Mouse (Mus musculus) intestine, embryonic 16.5 days (tissue): ENCODE results near the gene Brip1. TPM values are rescaled to one million over a fixed set of nuclear protein-coding genes. Genes with fewer than 3 reads are reported as not detected.

Experiments used
- ATAC-seq: fragments of 200-750 bp; cut with Nextera tagmentation; 2 replicates; pipeline ENCODE4 v1.8.0; 2017; ENCODE audit warnings: moderate TSS enrichment, moderate library complexity
- H3K27ac ChIP-seq: fragments of 300-500 bp; sonication (generic); 2 replicates; pipeline ENCODE4 v1.5.1; 2014; ENCODE audit warnings: mild to moderate bottlenecking, low read length
- H3K27me3 ChIP-seq: fragments of 300-500 bp; sonication (generic); replicated peaks from 2 replicates; pipeline ENCODE4 v1.6.1; 2014; ENCODE audit warnings: low read length, control low read depth, mixed read lengths; ENCODE audit not compliant: control insufficient read depth, insufficient read depth
- H3K36me3 ChIP-seq: fragments of 300-500 bp; sonication (generic); 2 replicates; pipeline ENCODE4 v1.6.1; 2014; ENCODE audit warnings: low read length, control low read depth; ENCODE audit not compliant: control insufficient read depth, insufficient read depth
- H3K4me1 ChIP-seq: fragments of 300-500 bp; sonication (generic); 2 replicates; pipeline ENCODE4 v1.6.1; 2014; ENCODE audit warnings: low read length, control low read depth, mixed read lengths; ENCODE audit not compliant: control insufficient read depth, insufficient read depth
- H3K4me2 ChIP-seq: fragments of 300-500 bp; sonication (generic); 2 replicates; pipeline ENCODE4 v1.6.1; 2014; ENCODE audit warnings: low read depth, low read length, control low read depth
- H3K4me3 ChIP-seq: fragments of 300-500 bp; sonication (generic); 2 replicates; pipeline ENCODE4 v1.5.1; 2014; ENCODE audit warnings: mild to moderate bottlenecking, low read length
- H3K9ac ChIP-seq: fragments of 300-500 bp; sonication (generic); 2 replicates; pipeline ENCODE4 v1.6.1; 2014; ENCODE audit warnings: low read depth, low read length
- H3K9me3 ChIP-seq: fragments of 300-500 bp; sonication (generic); 2 replicates; pipeline ENCODE4 v1.6.1; 2016; ENCODE audit warnings: low read length, control low read depth; ENCODE audit not compliant: control insufficient read depth
- WGBS: fragments of 180-500 bp; shearing (Covaris S2); extraction: QIAGEN DNeasy Blood & Tissue Kit; methylation state at CpG from one replicate; pipeline ENCODE4 v1.1.7; 2014; 5-methylcytosine and 5-hydroxymethylcytosine counted together
- polyA plus RNA-seq: library from polyadenylated mRNA; unstranded; fragments of >200 nt; fragmentation: Nextera tagmentation; extraction: Ambion mirVana; gene quantifications from 2 replicates; pipeline ENCODE4 v1.2.1, GENCODE M21; 2015

Gene Brip1
- polyA plus RNA-seq, 1 experiment from 2014 or later = 7.5 TPM

DNA sequence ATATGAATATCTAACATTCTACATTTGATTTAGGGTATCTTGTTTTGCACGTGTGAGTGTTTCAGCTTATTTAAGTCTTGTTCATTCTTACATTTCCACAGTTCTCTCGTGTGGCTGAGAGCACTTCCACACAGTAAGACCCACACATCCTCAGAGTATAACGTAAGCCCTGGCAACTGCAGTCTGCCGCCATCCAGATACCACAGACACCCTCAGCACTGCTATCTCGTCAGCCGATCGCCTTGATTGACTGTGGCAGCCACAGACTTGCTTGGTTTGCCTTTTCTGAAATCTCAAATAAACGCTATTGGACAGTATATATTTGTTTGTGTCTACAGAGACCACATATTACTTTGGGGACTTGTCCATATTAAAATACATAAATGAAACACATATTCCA, 123.0 kb downstream of the Brip1 start:
- 89% methylated on average over 8 of the region's 8 CpGs for WGBS
- H3K9me3 ChIP-seq = 0 out of 2 replicates have a peak, but pooled peaks cover 2% of the 10 kb centered on the region
- H3K4me1 ChIP-seq = no peaks in the 10 kb centered on the region
- H3K27me3 ChIP-seq = no peaks in the 10 kb centered on the region
- 0 out of 2 replicates have a peak, but pooled peaks cover 2% of the 10 kb centered on the region for H3K36me3 ChIP-seq
- no peak overlapping the region for H3K9ac ChIP-seq
- H3K27ac ChIP-seq = no peak overlapping the region
- H3K4me2 ChIP-seq = no peak overlapping the region
- ATAC-seq = no peak
- H3K4me3 ChIP-seq = no peak overlapping the region

DNA sequence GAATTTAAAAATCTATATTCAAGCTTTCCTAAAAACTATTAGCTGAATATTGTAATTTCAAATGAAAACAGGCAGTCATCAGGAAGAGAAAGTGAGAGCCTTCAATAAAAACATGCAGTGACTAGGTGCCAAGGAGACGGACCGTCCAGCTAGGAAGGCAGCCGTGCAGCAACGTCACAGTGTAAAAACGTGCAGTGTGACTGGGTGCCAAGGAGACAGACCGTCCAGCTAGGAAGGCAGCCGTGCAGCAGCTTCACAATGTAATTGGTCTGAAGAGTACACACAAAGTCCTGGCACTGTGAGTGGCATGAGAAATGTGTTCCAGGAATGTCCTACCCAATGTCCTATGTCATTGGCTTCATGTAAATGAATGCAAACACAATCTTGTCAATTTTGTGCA, 124.0 kb downstream of the Brip1 start:
- Histone ChIP-seq H3K4me1 (no peaks in the 10 kb centered on the region), H3K27ac (no peak overlapping the region), H3K27me3 (no peaks in the 10 kb centered on the region), H3K36me3 (0 out of 2 replicates have a peak, but pooled peaks cover 2% of the 10 kb centered on the region), H3K4me2 (no peak overlapping the region), H3K4me3 (no peak overlapping the region), H3K9me3 (0 out of 2 replicates have a peak, but pooled peaks cover 2% of the 10 kb centered on the region), H3K9ac (no peak overlapping the region)
- ATAC-seq = no peak
- WGBS = 84% methylated on average over 7 of the region's 7 CpGs

DNA sequence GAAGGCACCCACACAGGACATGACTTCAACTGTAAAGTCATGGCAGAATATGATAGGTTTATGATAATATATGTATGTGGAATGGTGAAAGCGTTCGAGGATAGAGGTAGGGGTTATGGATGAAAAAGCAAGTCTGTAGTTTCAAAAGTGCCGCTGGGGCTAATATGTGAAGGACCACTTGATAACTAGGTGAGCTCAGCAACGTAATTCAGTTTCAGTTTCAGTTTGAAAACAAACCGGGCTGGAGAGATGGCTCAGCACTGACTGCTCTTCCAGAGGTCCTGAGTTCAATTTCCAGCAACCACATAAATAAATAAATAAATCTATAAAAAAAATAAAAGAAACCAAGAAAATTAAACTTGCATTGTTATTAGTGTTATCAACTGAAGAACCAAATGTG, 124.6 kb downstream of the Brip1 start:
- no peak overlapping the region for H3K9ac ChIP-seq
- ATAC-seq = no peak
- no peaks in the 10 kb centered on the region for H3K27me3 ChIP-seq
- no peak overlapping the region for H3K4me3 ChIP-seq
- H3K27ac ChIP-seq = no peak overlapping the region
- H3K4me2 ChIP-seq = no peak overlapping the region
- H3K4me1 ChIP-seq = no peaks in the 10 kb centered on the region
- 93% methylated on average over 5 of the region's 5 CpGs for WGBS
- H3K9me3 ChIP-seq = 0 out of 2 replicates have a peak, but pooled peaks cover 2% of the 10 kb centered on the region
- H3K36me3 ChIP-seq = 0 out of 2 replicates have a peak, but pooled peaks cover 2% of the 10 kb centered on the region

DNA sequence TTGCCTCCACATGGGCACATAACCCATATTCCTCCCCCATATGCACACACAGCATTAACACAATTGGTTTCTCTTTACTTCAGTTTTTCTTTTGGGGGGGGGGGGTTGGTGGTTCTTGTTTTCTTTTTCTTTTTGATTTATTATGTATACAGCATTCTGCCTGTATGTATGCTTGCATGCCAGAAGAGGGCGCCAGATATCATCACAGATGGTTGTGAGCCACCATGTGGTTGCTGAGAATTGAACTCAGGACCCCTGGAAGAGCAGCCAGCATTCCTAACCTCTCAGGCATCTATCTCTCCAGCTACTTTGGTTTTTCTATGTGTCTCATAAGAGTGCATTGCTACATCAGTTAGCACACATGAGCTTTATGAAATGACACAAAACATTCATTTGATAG, 125.6 kb downstream of the Brip1 start:
- Histone ChIP-seq H3K36me3 (0 out of 2 replicates have a peak, but pooled peaks cover 2% of the 10 kb centered on the region), H3K9ac (no peak overlapping the region), H3K27me3 (no peaks in the 10 kb centered on the region), H3K4me3 (no peak overlapping the region), H3K9me3 (0 out of 2 replicates have a peak, but pooled peaks cover 1% of the 10 kb centered on the region), H3K4me2 (no peak overlapping the region), H3K27ac (no peak overlapping the region), H3K4me1 (no peaks in the 10 kb centered on the region)
- no peak for ATAC-seq
- 93% methylated on average over 1 of the region's 1 CpGs for WGBS

DNA sequence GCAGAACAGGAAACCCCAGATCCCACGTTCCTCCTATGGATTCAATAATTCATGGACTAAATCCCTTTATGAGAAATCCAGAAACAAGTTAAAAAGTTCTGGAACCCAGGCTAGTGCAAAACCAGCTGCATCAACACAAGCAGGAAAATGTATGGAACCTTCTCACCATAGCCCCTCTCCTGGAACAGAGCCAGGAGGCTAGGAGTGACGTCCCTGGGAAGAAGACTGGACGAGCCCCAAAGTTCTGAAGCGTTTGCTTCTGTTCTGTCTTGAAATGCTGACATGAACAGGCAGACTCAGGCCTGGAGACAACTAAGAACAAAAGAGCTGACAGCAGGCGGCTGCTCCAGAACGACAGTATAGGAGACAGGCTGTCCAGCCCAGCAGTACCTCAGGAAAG, 132.3 kb downstream of the Brip1 start:
- Histone ChIP-seq H3K4me1 (no peaks in the 10 kb centered on the region), H3K36me3 (no peaks in the 10 kb centered on the region), H3K27ac (no peak overlapping the region), H3K4me2 (no peak overlapping the region), H3K4me3 (no peak overlapping the region), H3K9me3 (no peaks in the 10 kb centered on the region), H3K9ac (no peak overlapping the region), H3K27me3 (no peaks in the 10 kb centered on the region)
- WGBS = 45% methylated on average over 6 of the region's 6 CpGs
- no peak for ATAC-seq

DNA sequence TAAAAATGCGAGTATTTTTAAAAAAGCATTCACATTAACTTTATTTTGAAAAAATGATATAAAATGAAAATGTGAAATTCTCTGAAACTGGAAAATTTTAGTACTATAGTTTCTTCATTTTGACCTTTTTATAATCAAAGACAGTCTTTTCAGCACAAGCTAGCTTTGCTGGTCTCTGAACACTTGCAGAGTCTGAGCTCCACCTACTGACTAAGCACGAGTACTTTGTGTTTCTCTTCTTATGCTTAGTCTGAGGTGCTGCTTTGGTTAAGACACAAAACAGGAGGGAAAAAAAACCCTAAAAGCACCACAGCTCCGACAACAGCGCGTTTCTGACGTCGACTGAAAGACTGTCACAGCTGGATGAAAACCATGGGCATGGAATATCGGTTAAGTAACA, 133.8 kb downstream of the Brip1 start:
- Histone ChIP-seq H3K4me2 (no peak overlapping the region), H3K9ac (no peak overlapping the region), H3K27me3 (no peaks in the 10 kb centered on the region), H3K27ac (no peak overlapping the region), H3K9me3 (no peaks in the 10 kb centered on the region), H3K4me1 (no peaks in the 10 kb centered on the region), H3K36me3 (no peaks in the 10 kb centered on the region), H3K4me3 (no peak overlapping the region)
- no peak for ATAC-seq
- WGBS = 84% methylated on average over 8 of the region's 8 CpGs

DNA sequence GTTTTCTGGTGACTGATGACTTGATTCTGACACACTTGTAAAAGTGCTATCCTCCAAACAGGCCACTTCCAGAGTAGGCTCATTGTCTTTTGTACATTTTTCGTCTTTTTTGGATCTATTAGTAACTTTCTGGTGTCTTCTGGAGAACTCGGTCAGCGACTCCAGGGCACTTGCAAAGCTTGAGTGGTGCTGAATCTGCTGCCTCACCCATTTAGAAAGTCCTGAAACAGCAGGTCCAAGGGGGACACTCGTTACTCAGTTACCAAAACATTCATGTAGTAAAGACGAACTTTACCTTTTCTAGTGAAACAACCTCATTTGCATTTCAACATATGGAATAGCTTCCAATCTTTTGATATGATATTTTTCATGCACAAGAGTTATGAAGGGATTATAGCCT, 136.1 kb downstream of the Brip1 start:
- Histone ChIP-seq H3K4me1 (no peaks in the 10 kb centered on the region), H3K36me3 (no peaks in the 10 kb centered on the region), H3K27me3 (no peaks in the 10 kb centered on the region), H3K27ac (no peak overlapping the region), H3K9me3 (no peaks in the 10 kb centered on the region), H3K4me2 (no peak overlapping the region), H3K4me3 (no peak overlapping the region), H3K9ac (no peak overlapping the region)
- ATAC-seq = no peak
- 88% methylated on average over 5 of the region's 5 CpGs for WGBS

DNA sequence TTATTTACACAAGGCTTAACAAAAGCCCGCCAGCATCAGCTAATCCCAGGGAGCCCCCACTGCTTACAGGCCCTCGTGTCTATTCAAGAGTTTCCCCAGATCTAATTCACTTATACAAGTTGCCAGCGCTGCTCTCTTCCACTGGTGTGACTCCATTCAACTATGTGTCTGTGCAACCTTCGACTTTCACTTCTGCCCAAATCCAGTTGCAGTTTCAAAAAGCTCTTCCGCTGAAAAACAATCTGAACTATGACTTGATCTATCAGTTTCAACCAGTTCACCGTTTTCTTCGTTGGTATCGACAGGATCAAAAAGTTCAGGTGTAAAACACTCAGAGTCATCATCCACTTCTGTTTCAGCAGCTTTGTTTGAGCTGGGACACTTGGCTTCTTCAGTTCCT, 139.8 kb downstream of the Brip1 start:
- H3K27ac ChIP-seq = no peak overlapping the region

DNA sequence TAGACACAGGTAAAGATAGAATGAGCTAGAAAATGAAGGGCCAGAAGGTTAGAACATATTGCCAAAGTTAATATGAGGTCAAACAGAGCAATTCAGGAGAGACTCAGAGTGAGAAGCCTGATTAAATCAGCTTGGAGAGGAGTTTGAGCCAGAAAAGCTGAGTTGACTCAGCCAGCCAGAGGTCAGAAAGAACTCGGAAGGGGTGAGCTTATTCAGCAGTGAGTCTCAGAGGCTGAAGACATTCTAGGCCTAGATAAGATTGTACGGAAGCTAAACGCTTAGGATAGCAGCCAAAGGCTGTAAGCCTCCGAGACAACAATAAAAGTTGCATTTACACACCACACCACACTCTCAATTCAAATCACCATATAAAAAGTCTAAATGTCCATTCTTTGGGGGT, 141.9 kb downstream of the Brip1 start:
- Histone ChIP-seq H3K4me3 (no peak overlapping the region), H3K9me3 (no peaks in the 10 kb centered on the region), H3K27ac (no peak overlapping the region), H3K36me3 (no peaks in the 10 kb centered on the region), H3K4me1 (no peaks in the 10 kb centered on the region), H3K27me3 (no peaks in the 10 kb centered on the region), H3K9ac (no peak overlapping the region), H3K4me2 (no peak overlapping the region)
- 72% methylated on average over 4 of the region's 4 CpGs for WGBS
- no peak for ATAC-seq

More for the DNA sequence above, 139.8 kb downstream of the Brip1 start:
- no peaks in the 10 kb centered on the region for H3K27me3 ChIP-seq
- H3K9me3 ChIP-seq = no peaks in the 10 kb centered on the region
- H3K9ac ChIP-seq = no peak overlapping the region
- no peaks in the 10 kb centered on the region for H3K4me1 ChIP-seq
- H3K4me3 ChIP-seq = no peak overlapping the region
- H3K4me2 ChIP-seq = no peak overlapping the region
- no peak for ATAC-seq
- H3K36me3 ChIP-seq = no peaks in the 10 kb centered on the region
- WGBS = 87% methylated on average over 8 of the region's 8 CpGs

DNA sequence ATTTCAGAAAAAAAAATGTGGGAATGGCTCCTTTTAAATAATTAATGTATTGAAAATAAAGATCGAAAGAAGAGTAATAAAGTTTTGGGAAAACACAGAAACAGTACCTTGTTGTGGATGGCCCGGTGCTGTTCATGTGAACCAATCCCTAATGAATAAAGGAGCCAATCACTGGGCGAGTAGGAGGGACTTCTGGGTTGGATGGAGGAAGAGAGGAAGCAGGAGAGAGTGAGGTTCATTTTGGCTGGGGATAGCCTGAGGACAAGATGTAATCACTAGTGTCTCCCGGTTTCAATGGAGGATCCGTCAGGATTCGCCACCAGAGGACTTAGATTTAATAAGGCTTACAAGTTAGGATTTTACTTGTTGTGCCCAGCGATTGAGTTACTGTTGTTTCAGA, 145.2 kb downstream of the Brip1 start:
- Histone ChIP-seq H3K4me3 (no peak overlapping the region), H3K4me1 (peaks cover 4% of the 10 kb centered on the region; the same call in 1 of the 2 replicates), H3K9me3 (no peaks in the 10 kb centered on the region), H3K27me3 (no peaks in the 10 kb centered on the region), H3K36me3 (no peaks in the 10 kb centered on the region), H3K27ac (no peak overlapping the region), H3K4me2 (no peak overlapping the region), H3K9ac (no peak overlapping the region)
- 74% methylated on average over 7 of the region's 7 CpGs for WGBS
- no peak for ATAC-seq
